Mouse (Mus musculus) E14TG2a.4 (cell line): ENCODE measurements around the gene Lmod2.

Experiments
- CTCF ChIP-seq: conservative IDR thresholded peaks from 2 replicates; pipeline ENCODE4 v1.5.1; 2014; ENCODE audit warnings: low read length
- NANOG ChIP-seq: IDR thresholded peaks from 2 replicates; pipeline ENCODE4 v1.6.1; 2014; ENCODE audit warnings: borderline replicate concordance, low read length, mixed read lengths
- POU5F1 ChIP-seq: IDR thresholded peaks from 2 replicates; pipeline ENCODE4 v1.6.1; 2014; ENCODE audit warnings: low read length, borderline replicate concordance

- TF ChIP-seq CTCF = no peak
- no peak for TF ChIP-seq NANOG
- TF ChIP-seq POU5F1 = no peak
Measured at GRCm38 (mm10) chr6:24600134-24600533, 2.6 kb downstream of the Lmod2 start.
